18 mouse cellular contexts compared by ENCODE assay signal in genomic region chr9:96735946-96736345, GRCm38 (mm10). TPM values are rescaled to one million over a fixed set of nuclear protein-coding genes. Genes with fewer than 3 reads are reported as not detected.
A peak's percentile ranks its signal among the peaks of the same experiment; 100 is the strongest.
DNase-seq lines count a peak whose midpoint lies in the region; ATAC-seq lines count a peak whose summit lies in the region.
"Had no signal": no experiment of that assay in that cellular context is flagged by ENCODE, and none has a peak within 500 bp of the region (broad histone marks: within the 10 kb centered on the region; RNA-seq: fewer than 3 reads in every experiment).

No protein-coding gene starts in this region.

- H3K4me2 ChIP-seq in heart, embryonic 16.5 days (ENCODE audit: low read depth, low read length) = no peak overlapping the region
- no peak overlapping the region for H3K4me2 ChIP-seq in lung, embryonic 16.5 days (ENCODE audit: low read depth, low read length)
- H3K4me2 ChIP-seq: embryonic facial prominence, embryonic 13.5 days; forebrain, embryonic 13.5 days; kidney, embryonic 15.5 days; liver, embryonic 13.5 days; neural tube, embryonic 12.5 days had no signal

- no peaks in the 10 kb centered on the region for H3K36me3 ChIP-seq in heart, embryonic 16.5 days (ENCODE audit: control insufficient read depth, insufficient read depth)
- H3K36me3 ChIP-seq in lung, embryonic 16.5 days (ENCODE audit: control insufficient read depth, insufficient read depth, low read length) = no peaks in the 10 kb centered on the region
- H3K36me3 ChIP-seq: embryonic facial prominence, embryonic 13.5 days; kidney, embryonic 15.5 days; liver, embryonic 13.5 days; neural tube, embryonic 12.5 days had no signal

- peak overlapping the region; percentile 2; the same call in 1 of the 2 replicates for H3K9ac ChIP-seq in heart, embryonic 16.5 days (ENCODE audit: low read length)
- H3K9ac ChIP-seq in lung, embryonic 16.5 days (ENCODE audit: low read length) = no peak overlapping the region
- H3K9ac ChIP-seq: embryonic facial prominence, embryonic 13.5 days; forebrain, embryonic 13.5 days; kidney, embryonic 15.5 days; liver, embryonic 13.5 days; neural tube, embryonic 12.5 days had no signal

- peak; percentile 31 for DNase-seq in adrenal gland, postnatal 10 days
- DNase-seq in adrenal gland, postnatal 14 days = no peak
- DNase-seq in heart, postnatal 14 days = no peak
- DNase-seq in lung, postnatal 10 days = no peak
- DNase-seq in adipocyte (ENCODE audit: low spot score) = peak; percentile 85
- DNase-seq in B cell, adult 2 months = no peak
- DNase-seq: cerebellum, postnatal 36 days; heart, adult 18-20 months; liver, embryonic 13.5 days; lung, postnatal 14 days; right cerebral cortex, adult 18-20 months; spleen, adult 18-20 months had no signal

- H3K9me3 ChIP-seq in heart, embryonic 16.5 days (replicated peaks; ENCODE audit: control insufficient read depth, low read length) = no peaks in the 10 kb centered on the region
- no peaks in the 10 kb centered on the region for H3K9me3 ChIP-seq in lung, embryonic 16.5 days (ENCODE audit: control insufficient read depth, low read length)
- H3K9me3 ChIP-seq: embryonic facial prominence, embryonic 13.5 days; forebrain, embryonic 13.5 days; kidney, embryonic 15.5 days; liver, embryonic 13.5 days; neural tube, embryonic 12.5 days had no signal

- no peak for ATAC-seq in heart, embryonic 16.5 days (replicated peaks; ENCODE audit: extremely low read depth, insufficient read depth, low FRiP score)
- no peak for ATAC-seq in lung, embryonic 16.5 days (ENCODE audit: low read depth)
- ATAC-seq: forebrain, embryonic 13.5 days had no signal

- WGBS in heart, embryonic 16.5 days = 54% methylated on average over 4 of the region's 4 CpGs
- 55% methylated on average over 4 of the region's 4 CpGs for WGBS in lung, embryonic 16.5 days

- intact Hi-C loops in heart, postnatal 14 days (cut with DNase I) = no loop called here

- peaks cover 39% of the 10 kb centered on the region for H3K4me1 ChIP-seq in heart, embryonic 16.5 days (ENCODE audit: control insufficient read depth, insufficient read depth, low read length)
- H3K4me1 ChIP-seq in lung, embryonic 16.5 days (replicated peaks; ENCODE audit: control insufficient read depth, insufficient read depth, low read length) = peaks cover 11% of the 10 kb centered on the region
- H3K4me1 ChIP-seq: liver, embryonic 13.5 days had no signal

- H3K27me3 ChIP-seq in heart, embryonic 16.5 days (ENCODE audit: control insufficient read depth, insufficient read depth, low read length) = no peaks in the 10 kb centered on the region
- H3K27me3 ChIP-seq in lung, embryonic 16.5 days (ENCODE audit: control insufficient read depth, insufficient read depth, low read depth, low read length) = no peaks in the 10 kb centered on the region
- H3K27me3 ChIP-seq: embryonic facial prominence, embryonic 13.5 days; forebrain, embryonic 13.5 days; kidney, embryonic 15.5 days; neural tube, embryonic 12.5 days had no signal

- no peak overlapping the region for H3K4me3 ChIP-seq in heart, embryonic 16.5 days (ENCODE audit: low read length)
- H3K4me3 ChIP-seq in lung, embryonic 16.5 days (ENCODE audit: low read length) = no peak overlapping the region
- H3K4me3 ChIP-seq: embryonic facial prominence, embryonic 13.5 days; forebrain, embryonic 13.5 days; kidney, embryonic 15.5 days; liver, embryonic 13.5 days; neural tube, embryonic 12.5 days had no signal

- H3K27ac ChIP-seq in heart, embryonic 16.5 days (ENCODE audit: low read length) = peak overlapping the region; percentile 40
- H3K27ac ChIP-seq in lung, embryonic 16.5 days (ENCODE audit: low read length) = peak overlapping the region; percentile 30; the same call in 1 of the 2 replicates
- H3K27ac ChIP-seq: embryonic facial prominence, embryonic 13.5 days; forebrain, embryonic 13.5 days; kidney, embryonic 15.5 days; liver, embryonic 13.5 days; neural tube, embryonic 12.5 days had no signal

RNA-seq across cellular contexts. Expression of gene Zbtb38, which starts 16.7 kb away (rescaled TPM):
- total RNA-seq in adrenal gland, postnatal 10 days (2021) = 10 to 100 TPM; 35.7 to 37.8 TPM
- 41.5 and 52.1 TPM in 2 replicates for total RNA-seq in adrenal gland, postnatal 14 days (2021)
- 28.3 and 29.6 TPM in 2 replicates for polyA plus RNA-seq in heart, embryonic 16.5 days (2015; fragmentation: Nextera tagmentation; extraction: Ambion mirVana)
- 10 to 100 TPM; 28.5 to 35.0 TPM for total RNA-seq in heart, postnatal 14 days (2021)
- polyA plus RNA-seq in lung, embryonic 16.5 days (2015; fragmentation: Nextera tagmentation; extraction: Ambion mirVana) = 27.2 and 29.2 TPM in 2 replicates

Comparison
In these comparisons a context has a peak if more than half of its experiments do, and no peak if none do; other contexts are left out.
1. DNase-seq: peak in adrenal gland, postnatal 10 days (single experiment) and adipocyte (single experiment); none in adrenal gland, postnatal 14 days (single experiment), heart, postnatal 14 days (0 of 2), lung, postnatal 10 days (single experiment) and B cell, adult 2 months (0 of 2).